Mouse (Mus musculus) ZHBTc4 (cell line): ENCODE data around the gene Dsn1.
A peak's percentile ranks its signal among the peaks of the same experiment; 100 is the strongest.

ENCODE experiments used
- DNase-seq: peaks from one replicate; pipeline ENCODE4 v3.0.0-alpha.2; 2011; ENCODE audit warnings: low read depth, low spot score

The Dsn1 gene

GRCm38 (mm10) chr2:157021156-157021555 lies 14.2 kb upstream of the Dsn1 start:
- peak; percentile 80 for DNase-seq

GRCm38 (mm10) chr2:157019228-157019627 lies 12.3 kb upstream of the Dsn1 start:
- peak; percentile 53 for DNase-seq

- DNase-seq: peak; percentile 85
These were observed 9.7 kb upstream of the Dsn1 start for GRCm38 (mm10) chr2:157016529-157017270.

- no peak for DNase-seq
These were observed 5.4 kb upstream of the Dsn1 start for GRCm38 (mm10) chr2:157012341-157012740.

GRCm38 (mm10) chr2:157010634-157011310 lies 3.8 kb upstream of the Dsn1 start:
- DNase-seq: no peak

- no peak for DNase-seq
These were observed 3.2 kb upstream of the Dsn1 start for GRCm38 (mm10) chr2:157010121-157010520.

GRCm38 (mm10) chr2:157008509-157008908 lies 1.6 kb upstream of the Dsn1 start:
- DNase-seq: peak; percentile 40

- no peak for DNase-seq
These were observed 261 bp upstream of the Dsn1 start for GRCm38 (mm10) chr2:157007234-157007596.

- DNase-seq: no peak
These were observed 4.6 kb downstream of the Dsn1 start for GRCm38 (mm10) chr2:157002321-157002720.

GRCm38 (mm10) chr2:156998263-156998662 lies 8.7 kb downstream of the Dsn1 start:
- no peak for DNase-seq

GRCm38 (mm10) chr2:156996576-156996975 lies 10.4 kb downstream of the Dsn1 start:
- DNase-seq: peak; percentile 71

- peak; percentile 99 for DNase-seq
These were observed 15.3 kb downstream of the Dsn1 start, which contains the start of gene Ndrg3 for GRCm38 (mm10) chr2:156991470-156992319. Ndrg3 (minus strand) TSS chr2:156992056.

- DNase-seq: peak; percentile 21
These were observed 16.1 kb downstream of the Dsn1 start for GRCm38 (mm10) chr2:156990727-156991431.

- no peak for DNase-seq
These were observed 19.6 kb downstream of the Dsn1 start for GRCm38 (mm10) chr2:156987316-156987715.

- peak; percentile 54 for DNase-seq
These were observed 24.1 kb downstream of the Dsn1 start for GRCm38 (mm10) chr2:156982864-156983263.

- peak; percentile 56 for DNase-seq
These were observed 25.7 kb downstream of the Dsn1 start for GRCm38 (mm10) chr2:156981291-156981690.

- no peak for DNase-seq
These were observed 26.9 kb downstream of the Dsn1 start for GRCm38 (mm10) chr2:156980059-156980458.

- DNase-seq: no peak
These were observed 30.2 kb downstream of the Dsn1 start for GRCm38 (mm10) chr2:156976711-156977110.

- no peak for DNase-seq
These were observed 32.0 kb downstream of the Dsn1 start for GRCm38 (mm10) chr2:156974967-156975366.

- DNase-seq: no peak
These were observed 33.4 kb downstream of the Dsn1 start for GRCm38 (mm10) chr2:156973316-156974100.

- no peak for DNase-seq
These were observed 36.7 kb downstream of the Dsn1 start for GRCm38 (mm10) chr2:156970253-156970652.
